Mouse (Mus musculus) adipocyte (in vitro differentiated cells): ENCODE measurements around the gene Dlx6.
A peak's percentile ranks its signal among the peaks of the same experiment; 100 is the strongest.

Source experiments
- DNase-seq: peaks from one replicate; pipeline ENCODE4 v3.0.0-alpha.2; 2016; ENCODE audit warnings: low spot score

The Dlx6 gene

DNA sequence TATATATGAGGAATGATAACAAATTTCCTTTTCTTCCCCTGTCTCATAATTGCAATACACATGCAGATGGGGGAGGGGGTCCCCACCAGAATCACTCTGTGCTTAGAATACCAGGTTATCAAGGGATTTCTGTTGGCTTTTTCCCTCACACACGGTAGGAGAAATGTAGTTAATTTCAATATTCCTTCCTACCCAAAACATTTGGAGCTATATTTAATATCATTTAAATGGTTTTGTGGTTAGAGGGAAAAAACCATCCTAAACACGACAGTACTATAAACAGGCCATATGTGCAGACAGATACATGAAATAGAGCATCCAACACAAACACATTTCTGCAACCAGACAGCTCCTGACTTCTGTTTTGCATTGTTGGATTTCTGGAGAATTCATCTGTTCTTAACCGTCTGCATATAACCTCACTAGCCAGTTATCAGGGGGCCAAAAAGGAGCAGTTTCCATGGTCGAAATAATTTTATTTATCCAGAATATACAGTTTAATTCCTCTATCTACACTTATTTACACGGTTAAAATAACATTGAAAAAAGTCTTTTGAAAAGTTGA, 14.3 kb downstream of the Dlx6 start:
- no peak for DNase-seq

DNA sequence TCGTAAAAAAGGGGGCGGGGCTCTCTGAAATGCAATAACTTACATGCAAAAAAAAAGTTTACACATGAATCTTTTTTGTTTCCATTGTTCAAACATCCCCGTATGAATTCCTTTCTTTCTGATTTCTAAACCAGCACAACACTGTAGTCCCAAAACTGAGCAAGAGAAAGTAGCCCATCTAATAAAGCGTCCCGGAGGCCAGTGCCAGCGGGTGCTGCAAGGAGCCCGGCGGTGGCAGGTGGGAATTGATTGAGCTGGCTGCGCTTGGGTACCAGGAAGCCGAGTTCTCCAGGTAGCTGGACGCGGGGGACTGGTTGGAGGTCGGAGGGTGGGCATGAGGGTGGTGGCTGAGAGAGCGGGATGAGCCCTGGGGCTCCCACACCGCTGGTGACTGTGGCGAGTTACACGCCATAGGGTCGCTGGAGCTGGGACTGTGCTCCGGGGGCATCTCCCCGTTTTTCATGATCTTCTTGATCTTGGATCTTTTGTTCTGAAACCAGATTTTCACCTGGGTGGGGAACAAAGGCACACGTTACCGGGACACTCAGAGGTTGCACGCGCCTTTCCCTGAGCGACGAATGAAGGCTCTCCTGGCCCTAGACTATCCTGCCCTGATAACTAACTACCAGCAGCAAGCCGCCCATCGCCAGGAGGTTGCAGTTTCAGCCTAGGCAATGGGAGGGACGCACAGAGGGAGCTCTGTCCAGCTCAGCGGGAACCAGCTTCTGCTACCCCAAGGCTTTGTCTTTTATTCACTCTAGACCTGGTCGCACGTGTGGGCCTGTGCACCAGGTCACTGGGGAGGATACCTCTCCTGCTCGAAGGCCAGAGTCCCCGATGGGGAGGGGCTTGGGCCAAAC, 15.1 kb downstream of the Dlx6 start:
- no peak for DNase-seq

DNA sequence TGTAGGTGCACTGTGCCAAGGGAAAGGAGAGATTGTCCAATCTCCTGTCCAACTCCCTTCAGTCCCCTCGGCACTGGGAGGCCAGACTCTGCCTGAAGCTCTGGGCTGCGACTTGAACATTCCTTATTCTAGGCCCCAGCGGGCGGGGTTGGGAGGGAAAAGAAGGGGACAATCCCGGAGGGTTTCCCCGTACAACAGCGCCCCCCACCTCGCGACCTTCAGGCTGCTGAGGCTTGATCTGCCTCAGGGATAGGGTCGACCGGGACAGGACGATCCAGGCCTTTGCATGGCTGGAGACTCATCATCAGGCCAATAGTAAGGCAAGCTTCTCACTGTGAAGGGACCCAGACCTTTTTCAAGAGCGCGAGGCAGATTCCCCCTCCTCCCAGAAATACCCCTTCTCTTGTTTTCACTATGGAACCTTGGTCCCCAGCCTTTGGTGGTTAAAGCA, 15.7 kb downstream of the Dlx6 start:
- DNase-seq: no peak

DNA sequence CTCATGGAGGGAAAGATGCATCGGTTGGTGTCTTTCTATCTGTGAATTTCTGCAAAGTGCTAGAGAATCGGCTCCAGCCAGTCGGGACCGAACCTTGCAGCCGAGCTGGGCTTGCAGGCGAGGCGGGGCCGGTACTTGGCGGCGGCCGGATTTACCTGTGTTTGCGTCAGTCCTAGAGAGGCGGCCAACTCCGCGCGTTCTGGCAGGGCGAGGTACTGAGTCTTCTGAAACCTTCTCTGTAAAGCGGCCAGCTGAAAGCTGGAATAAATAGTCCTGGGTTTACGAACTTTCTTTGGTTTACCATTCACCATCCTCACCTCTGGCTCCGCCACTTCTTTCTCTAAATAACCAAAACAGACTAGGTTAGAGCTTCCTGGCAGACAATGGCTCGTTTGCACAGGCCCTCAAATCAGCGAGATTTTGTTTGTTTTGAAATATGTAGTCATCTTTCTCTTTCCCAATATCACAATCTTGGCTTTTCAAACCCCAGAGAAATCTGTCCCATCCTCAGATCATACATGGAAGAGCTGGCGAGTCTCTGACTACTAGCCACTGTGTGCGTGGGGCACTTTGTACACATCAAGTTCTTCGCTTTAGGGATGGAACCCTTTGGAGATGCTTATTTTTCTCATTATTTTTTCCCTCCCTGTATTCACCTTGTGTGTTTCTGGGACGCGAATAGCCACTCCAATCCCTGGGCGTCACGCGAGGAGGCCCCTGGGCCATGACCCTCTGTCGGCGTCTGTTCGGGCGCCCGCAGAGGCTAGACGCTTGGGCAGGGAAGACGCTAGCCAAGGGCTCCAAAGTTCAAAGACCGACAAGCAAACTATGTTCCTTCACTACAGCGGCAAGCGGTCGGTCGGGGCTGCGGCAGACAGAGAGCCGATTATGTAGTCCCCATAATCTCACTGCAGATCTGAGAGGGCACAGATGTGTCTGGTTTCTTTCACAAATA, 16.5 kb downstream of the Dlx6 start:
- DNase-seq: no peak

DNA sequence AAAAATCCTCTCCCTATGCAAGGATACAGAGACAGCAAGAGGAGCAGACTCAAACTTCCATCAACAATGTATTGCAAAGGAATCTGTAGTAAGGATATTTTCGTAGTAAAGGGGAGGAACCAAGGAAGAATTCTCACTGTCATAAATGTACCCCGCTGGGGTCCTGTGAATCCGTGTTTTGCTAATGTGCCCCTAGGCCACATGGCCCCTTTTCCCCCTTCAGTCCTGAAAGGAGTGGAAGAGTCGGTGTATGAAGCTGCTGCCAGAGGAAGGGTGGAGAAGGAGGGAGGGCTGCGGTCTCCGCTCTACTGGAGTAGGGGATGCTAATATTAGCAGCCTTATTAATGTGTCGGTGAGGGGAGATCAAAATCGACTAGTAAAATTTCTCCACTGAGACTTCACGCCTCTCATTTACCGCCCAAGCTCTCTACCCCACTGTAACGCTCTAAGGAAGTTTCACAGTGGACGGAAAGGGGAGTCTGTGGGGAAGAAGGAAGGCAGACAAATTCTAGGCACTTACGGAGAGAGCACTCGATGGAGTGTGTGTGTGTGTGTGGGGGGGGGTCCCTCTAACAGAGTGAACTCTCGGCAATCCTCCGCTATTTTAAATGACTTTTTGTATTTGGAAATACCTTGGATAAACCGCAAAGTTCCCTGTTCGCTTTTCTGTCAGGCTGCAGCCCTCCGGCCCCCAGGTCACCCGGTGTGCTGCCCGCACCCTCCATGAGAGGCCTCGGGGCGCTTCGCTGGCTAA, 17.4 kb downstream of the Dlx6 start:
- no peak for DNase-seq

DNA sequence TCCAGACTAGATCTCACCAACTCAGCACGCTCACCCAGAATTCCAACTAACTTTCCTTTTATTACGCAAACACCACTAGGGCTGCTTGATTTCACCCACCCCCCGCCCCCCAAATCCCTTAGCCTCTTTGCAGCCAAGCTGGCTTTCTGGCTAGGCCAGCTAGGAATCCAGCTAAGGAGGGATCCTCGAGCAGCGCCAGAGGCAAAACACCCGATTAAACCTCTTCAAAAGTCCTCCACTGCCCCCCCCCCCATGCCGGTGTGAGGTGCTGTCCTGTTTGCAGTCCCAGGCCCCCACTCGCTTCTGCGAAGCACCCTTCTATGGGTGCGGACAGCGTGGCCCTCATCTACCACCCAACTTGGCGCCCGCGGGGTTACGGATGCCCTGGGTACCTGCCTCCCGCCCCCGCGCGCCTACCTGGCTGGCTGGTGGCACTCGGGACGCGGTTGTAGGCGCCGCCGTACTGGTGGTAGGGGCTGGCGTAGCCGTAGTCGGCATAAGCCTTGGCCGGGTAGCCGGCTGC, 18.0 kb downstream of the Dlx6 start:
- DNase-seq: no peak

DNA sequence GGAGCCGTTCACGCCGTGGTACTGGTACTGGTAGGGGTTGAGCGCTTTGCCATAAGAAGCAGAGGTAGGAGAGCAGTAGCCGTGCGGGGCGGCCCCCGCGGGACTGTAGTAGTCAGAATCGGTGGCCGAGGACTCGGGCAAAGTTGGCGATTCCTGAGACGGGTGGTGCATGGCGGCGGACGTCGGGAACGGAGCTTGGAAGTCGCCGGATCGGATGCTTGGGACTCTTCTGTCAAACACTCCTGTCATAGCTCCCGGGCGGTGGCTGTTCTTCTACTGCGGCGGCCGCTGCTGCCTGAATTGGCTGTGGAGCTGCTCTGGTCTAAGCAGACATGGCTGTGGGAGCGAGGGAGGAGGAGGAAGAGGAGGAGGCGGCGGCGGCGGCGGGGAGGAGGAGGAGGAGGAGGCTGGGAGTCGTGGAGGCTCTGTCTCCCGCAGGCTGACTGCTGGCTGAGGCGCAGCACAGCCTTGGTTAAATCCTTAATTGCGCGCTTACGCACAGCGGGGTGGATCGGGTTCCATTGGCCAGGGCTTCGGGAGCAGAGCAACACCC, 18.6 kb downstream of the Dlx6 start, which contains the start of gene Dlx5:
TSS of gene Dlx5 (minus strand) at position 448 of the 553 bp plus-strand sequence.
- DNase-seq: no peak

DNA sequence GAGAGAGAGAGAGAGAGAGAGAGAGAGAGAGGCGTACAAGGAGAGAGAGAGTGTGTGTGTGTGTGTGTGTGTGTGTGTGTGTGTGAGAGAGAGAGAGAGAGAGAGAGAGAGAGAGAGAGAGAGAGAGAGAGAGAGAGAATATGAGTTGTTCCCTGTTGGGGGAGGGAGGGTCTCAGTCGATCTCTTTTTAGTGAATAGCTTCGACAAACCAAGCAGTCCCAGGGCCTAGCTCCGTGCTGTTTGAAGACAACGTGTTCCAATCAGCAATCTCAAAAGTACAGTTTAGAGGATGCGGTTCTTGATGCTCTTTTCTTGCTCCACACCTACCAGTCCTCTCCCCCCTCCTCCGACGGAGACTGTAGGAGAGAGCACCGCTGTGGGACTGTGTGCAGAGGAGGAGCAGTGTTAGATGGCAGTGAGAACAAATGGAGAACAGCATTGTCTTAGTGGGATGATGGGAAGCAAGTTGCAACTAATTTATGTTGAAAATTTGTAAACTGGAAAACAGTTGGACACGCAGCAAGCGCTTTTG, 19.2 kb downstream of the Dlx6 start:
- no peak for DNase-seq

DNA sequence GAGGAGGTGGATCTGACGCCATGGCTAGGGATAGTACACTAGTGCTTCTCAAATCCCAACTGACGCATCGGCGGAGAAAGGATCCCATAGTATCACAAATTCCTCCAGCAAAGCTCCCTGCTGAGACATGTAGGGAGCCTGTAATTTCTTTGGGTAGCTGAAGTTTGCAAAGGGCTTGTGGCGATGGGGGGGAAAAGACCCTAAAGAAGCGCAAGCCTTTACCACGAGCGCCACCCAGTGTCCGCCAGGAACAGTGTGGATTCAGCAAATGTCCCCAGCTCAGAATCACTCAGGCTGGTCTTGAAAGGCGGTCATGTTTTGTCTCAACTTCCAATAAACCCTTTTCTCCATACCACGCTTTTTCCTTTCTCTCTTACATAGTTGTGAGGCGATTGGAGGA, 21.8 kb downstream of the Dlx6 start:
- peak; percentile 14 for DNase-seq

DNA sequence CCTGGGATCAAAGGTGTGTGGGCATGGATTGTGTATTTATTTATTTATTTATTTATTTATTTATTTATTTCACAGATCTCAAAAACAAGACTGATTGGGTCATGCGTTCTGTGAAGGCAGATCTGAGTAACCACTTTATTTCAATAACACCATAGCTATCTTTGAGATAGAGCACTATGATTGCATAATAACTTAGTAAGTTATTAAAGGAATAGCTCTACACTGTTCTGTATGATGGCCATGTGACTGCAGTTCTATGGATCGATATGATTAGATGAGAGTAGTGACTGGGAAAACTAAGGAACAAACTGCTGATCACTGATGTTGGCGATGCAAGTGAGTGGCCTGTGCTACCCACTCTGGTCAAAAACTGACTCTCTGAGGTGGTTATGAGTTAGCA, 23.1 kb downstream of the Dlx6 start:
- DNase-seq: no peak

DNA sequence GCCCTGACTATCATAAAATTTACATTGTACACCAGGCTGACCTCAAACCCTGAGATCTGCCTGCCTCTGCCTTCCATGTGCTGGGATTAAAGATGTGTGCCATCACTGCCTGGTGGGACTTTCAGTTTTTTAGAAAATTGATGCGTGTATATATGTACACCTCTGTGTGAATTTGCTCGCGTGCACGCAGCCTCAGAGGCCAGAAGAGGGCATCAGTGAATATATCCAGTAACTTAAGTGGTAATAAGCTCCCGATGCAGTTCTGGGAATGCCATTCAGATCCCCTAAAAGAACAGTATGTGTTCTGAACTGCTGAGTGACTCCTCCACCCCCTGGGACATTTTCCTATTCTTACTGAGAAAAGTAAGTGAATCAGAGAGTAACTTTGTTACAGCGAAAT, 26.9 kb downstream of the Dlx6 start:
- no peak for DNase-seq

DNA sequence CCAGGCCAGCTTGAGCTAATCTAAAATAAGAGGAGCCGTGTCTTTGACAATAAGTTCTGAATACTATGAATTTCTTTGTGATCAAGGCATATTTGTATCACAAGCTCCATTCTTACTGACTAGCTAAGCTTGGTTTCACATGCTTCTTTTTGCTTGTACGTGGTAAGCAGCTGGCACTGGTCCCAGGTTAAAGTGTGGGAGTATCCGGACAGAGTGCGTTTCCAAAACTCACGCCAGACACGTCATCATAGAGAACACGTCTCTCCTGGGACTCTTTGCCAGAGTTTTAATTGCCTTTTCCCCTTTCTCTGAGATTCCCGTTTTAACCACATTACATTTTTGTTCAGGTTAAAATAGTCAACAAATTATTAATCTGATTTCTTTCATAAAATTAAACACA, 46.5 kb downstream of the Dlx6 start:
- DNase-seq: peak; percentile 65

DNA sequence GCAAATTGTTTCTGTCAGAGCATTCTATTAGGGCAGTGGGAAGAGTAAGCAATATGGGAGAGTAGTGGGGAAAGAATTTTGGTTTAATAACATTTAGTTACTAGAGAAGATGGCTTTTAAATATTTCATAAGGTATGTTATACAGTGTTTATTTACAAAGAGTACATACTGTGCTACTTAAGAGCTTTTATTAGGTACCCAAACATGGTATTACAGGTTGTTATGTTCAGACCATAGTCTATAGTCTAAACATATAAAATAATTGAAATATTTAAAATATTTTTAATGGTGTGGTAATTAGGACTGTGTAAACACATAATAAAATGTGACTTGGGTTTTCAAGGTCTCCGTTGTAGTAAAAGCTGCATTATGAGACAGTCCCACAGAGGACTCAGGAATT, 51.2 kb downstream of the Dlx6 start:
- DNase-seq: no peak

DNA sequence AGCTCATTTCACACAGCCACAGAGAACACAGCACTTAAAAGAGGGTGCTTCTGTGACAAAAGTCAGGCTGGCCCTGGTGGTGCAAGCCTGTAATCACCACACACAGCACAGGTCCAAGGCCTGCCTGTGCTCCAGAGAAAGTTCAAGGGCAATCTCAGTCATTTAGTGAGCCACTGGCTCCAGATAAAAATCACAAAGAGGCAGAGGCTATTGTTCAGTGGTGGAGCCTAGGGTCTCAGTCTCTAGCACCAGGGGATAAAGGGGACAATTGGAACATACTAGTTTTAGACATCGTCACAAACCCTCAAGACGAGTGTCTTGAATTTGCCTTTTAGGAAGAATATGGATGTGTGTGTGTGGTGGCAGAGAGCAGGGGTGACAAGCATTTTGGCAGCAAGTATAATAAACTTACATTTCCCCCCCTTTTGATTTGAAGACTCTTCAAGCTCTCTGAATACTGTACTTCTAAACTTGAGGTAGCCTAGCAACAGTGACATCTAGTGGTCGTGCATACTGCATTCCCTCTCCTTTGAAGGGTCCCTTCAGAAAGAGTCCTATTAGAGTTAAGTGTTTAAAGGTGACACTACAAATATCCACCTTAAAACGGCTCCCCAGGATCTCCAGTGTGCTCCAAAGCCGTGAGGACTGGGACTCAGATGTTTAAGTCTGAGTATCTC, 51.9 kb downstream of the Dlx6 start:
- peak; percentile 75 for DNase-seq

DNA sequence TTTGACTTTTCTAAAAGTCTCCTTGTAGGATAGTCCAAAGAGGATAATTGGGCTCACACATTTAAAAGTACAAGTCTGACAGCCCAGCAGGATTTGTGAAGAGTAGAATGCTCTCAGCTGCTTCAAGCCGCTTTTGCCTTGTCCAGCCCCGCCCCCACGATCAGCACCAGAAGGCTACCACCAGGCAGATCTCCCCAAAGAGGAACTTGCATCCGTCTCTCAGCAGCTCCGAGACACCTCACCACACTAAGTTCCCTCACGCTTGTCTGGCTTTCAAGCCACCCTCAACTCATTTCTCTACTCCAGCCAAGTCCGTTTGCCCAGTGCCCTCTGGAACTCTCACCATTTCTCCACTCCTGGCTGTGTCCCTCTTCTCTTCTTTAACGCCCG, 52.4 kb downstream of the Dlx6 start:
- DNase-seq: no peak

DNA sequence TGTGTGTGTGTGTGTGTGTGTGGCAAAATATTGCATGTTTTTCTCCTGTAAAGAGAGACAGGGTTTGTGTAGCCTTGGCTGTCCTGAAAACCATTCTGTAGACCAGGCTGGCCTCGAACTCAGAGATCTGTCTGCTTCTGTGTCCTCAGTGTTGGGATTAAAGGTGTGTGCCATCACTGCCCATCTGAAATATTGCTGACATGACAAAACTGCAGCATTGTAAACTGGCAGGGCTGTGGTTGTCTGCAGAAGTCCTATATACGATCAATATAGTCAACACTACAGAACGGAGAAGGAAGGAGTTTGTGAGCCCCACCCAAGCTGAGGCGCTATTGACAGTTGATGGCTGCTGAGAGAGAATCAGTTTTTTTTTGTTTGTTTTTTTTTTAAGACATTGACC, 54.2 kb downstream of the Dlx6 start:
- no peak for DNase-seq
